Mouse (Mus musculus): ENCODE results near the gene Uox.

DNA sequence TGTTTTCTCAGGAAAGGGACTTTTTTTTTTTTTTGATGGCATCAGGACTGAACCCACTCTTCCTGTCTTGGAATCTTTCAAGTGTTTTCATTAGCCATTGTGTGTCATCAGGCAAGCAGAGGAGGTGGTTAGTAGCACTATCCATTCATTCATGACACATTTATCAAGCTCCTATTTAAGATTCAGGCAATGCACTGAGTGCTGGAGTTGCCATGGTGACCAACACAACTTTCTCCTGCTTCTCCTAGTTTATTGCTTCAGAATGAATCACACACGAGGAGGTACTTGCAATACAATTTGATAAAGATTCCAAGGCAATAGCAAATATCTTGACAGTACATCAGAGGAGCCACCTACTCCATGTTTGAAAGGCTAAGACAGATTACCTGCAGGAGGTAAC is 37.1 kb downstream of the Uox start:
- TF ChIP-seq POLR2A (IDR thresholded peaks at IDR 0.05; ENCODE audit: insufficient read length, low read depth) (no peak), E2F4 (IDR thresholded peaks at IDR 0.05; ENCODE audit: insufficient read depth) (no peak), MAX (IDR thresholded peaks at IDR 0.05; ENCODE audit: low read depth) (no peak), MYOG (IDR thresholded peaks at IDR 0.05; ENCODE audit: control insufficient read depth in 1 of 3, insufficient read depth in 1 of 3, insufficient read length in 2 of 3, low read depth in 2 of 3) (no peak), SRF (IDR thresholded peaks at IDR 0.05; ENCODE audit: control insufficient read depth, insufficient read length, low read depth) (no peak), CEBPB (IDR thresholded peaks at IDR 0.05; ENCODE audit: insufficient read depth, poor library complexity, severe bottlenecking) (no peak), POLR2AphosphoS2 (IDR thresholded peaks at IDR 0.05; ENCODE audit: insufficient read length, low read depth) (no peak), USF1 (IDR thresholded peaks at IDR 0.05; ENCODE audit: low read depth) (no peak), TCF12 (IDR thresholded peaks at IDR 0.05; ENCODE audit: insufficient read depth, poor library complexity, severe bottlenecking) (no peak), MYOD1 (IDR thresholded peaks at IDR 0.05; ENCODE audit: control insufficient read depth in 1 of 3, insufficient read length in 2 of 3, low read depth in 2 of 3) (no peak)
